Mouse (Mus musculus): ENCODE measurements at regions not wholly inside any gene's neighbourhood (a gene's known extent, or its start where the extent isn't known, plus 50 kb on each side); places are given as distances from the start of the nearest gene placed in this dataset.

DNA sequence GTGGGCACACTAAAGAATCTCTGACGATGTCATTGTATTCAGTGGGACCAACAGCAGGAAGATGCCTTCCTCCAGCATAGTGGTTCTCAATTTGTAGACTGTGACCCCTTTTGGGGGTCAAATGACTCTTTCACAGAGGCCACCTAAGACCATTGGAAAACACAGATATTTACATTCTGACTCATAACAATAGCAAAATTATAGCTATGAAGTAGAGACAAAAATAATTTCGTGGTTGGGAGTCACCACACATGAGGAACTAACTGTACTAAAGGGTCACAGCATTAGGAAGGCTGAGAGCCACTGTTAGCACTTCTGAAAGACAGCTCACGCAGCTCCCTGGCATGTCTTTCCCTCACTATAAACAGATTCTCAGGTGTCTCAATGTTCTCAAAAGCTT, 129.1 kb downstream of the Tent5c start:
- H3K36me3 ChIP-seq (replicated peaks): no peaks in the 10 kb centered on the region
- ATAC-seq (replicated peaks): no peak
- H3K9me3 ChIP-seq: no peaks in the 10 kb centered on the region
- H3K4me1 ChIP-seq: no peaks in the 10 kb centered on the region; the same call in 1 of the 2 replicates
- WGBS: 88% methylated on average over 3 of the region's 3 CpGs
- no peaks in the 10 kb centered on the region for H3K27me3 ChIP-seq (replicated peaks)
- H3K4me2 ChIP-seq: no peak overlapping the region
- no peak overlapping the region for H3K4me3 ChIP-seq
- H3K9ac ChIP-seq: no peak overlapping the region
- no peak overlapping the region for H3K27ac ChIP-seq

DNA sequence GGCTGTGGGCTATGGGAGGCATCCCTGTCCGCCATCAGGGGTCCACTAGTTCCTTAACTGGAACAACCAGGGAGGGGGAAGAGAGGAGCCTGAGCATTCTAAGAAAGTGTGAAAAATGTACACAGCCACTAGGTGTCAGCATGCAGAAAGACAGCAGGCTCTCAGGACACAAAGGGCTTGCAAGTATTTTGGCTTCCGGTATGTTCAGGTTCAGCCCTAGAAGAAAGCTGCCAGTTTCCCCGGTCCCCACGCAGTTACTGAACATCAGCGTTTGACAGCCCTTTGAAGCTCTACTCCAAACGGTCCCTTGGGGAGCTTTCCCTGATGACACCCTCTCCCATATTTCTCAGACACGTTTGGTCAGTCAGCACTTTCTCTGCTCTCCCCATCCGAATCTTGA, 130.1 kb downstream of the Tent5c start:
- Histone ChIP-seq H3K27me3 (replicated peaks) (no peaks in the 10 kb centered on the region), H3K4me3 (peak overlapping the region; percentile 24), H3K9me3 (no peaks in the 10 kb centered on the region), H3K4me1 (no peaks in the 10 kb centered on the region; the same call in 1 of the 2 replicates), H3K36me3 (replicated peaks) (no peaks in the 10 kb centered on the region), H3K4me2 (peak overlapping the region; percentile 51), H3K9ac (peak overlapping the region; percentile 26; the same call in 1 of the 2 replicates), H3K27ac (no peak overlapping the region)
- 25% methylated on average over 8 of the region's 8 CpGs for WGBS
- ATAC-seq (replicated peaks): peak; percentile 97

DNA sequence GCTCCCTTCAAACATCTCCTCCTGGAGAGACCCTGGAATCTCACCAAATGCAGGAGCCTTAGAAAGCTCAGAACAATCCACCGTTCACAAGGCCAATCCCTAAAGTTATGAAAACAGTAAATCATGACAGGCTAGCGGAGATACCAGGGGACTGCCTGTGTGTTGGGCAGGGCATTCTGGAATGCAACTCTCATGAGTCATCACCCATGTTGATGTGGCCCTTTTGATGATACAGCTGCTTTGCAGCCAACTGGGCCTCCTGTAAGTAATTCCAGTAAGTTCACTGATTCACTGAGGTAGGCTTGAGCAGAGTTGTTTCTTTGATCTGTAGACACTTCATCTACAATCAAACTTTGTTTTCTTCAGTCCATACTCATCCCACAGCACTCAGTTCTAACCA, 155.6 kb downstream of the Tent5c start:
- no peaks in the 10 kb centered on the region for H3K9me3 ChIP-seq
- no peak overlapping the region for H3K27ac ChIP-seq
- WGBS: 94% methylated on average over 2 of the region's 2 CpGs
- no peak overlapping the region for H3K9ac ChIP-seq
- H3K4me3 ChIP-seq: no peak overlapping the region
- ATAC-seq (replicated peaks): no peak
- H3K27me3 ChIP-seq (replicated peaks): no peaks in the 10 kb centered on the region
- no peaks in the 10 kb centered on the region for H3K36me3 ChIP-seq (replicated peaks)
- no peaks in the 10 kb centered on the region for H3K4me1 ChIP-seq
- H3K4me2 ChIP-seq: no peak overlapping the region

- no peak overlapping the region for H3K4me2 ChIP-seq
- H3K4me1 ChIP-seq: no peaks in the 10 kb centered on the region
- H3K36me3 ChIP-seq (replicated peaks): no peaks in the 10 kb centered on the region
- no peaks in the 10 kb centered on the region for H3K27me3 ChIP-seq (replicated peaks)
- ATAC-seq (replicated peaks): no peak
- no peaks in the 10 kb centered on the region for H3K9me3 ChIP-seq
- H3K4me3 ChIP-seq: no peak overlapping the region
- H3K27ac ChIP-seq: no peak overlapping the region
- H3K9ac ChIP-seq: no peak overlapping the region
These were observed 156.2 kb upstream of the Wdr3 start for GRCm38 (mm10) chr3:100318357-100318756.

- no peak overlapping the region for H3K27ac ChIP-seq
- no peak overlapping the region for H3K9ac ChIP-seq
- ATAC-seq (replicated peaks): no peak
- WGBS: 79% methylated on average over 1 of the region's 1 CpGs
- no peaks in the 10 kb centered on the region for H3K36me3 ChIP-seq (replicated peaks)
- H3K27me3 ChIP-seq (replicated peaks): no peaks in the 10 kb centered on the region
- H3K4me1 ChIP-seq: no peaks in the 10 kb centered on the region
- H3K4me2 ChIP-seq: no peak overlapping the region
- H3K4me3 ChIP-seq: no peak overlapping the region
- H3K9me3 ChIP-seq: no peaks in the 10 kb centered on the region
These were observed 125.6 kb upstream of the Wdr3 start for GRCm38 (mm10) chr3:100287818-100288217.

DNA sequence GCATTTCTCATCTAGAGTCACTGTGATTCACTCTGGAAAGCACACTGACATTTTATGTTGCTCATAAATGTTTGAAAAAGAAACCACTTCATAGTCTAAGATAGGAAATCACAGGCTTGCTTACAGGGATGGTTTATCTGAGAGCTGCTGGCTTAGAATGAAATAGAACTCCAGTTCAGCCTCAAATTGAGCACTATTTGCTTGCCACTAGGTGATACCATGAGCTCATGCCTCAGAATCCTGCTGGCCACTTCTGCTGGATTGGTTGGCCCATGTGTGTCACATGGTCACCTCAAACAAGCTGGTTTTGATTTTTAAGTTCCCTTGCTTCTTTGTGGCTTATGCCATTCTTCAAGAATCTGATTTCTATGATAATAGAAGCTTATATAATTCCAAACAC, 104.8 kb upstream of the Wdr3 start:
- Histone ChIP-seq H3K27ac (no peak overlapping the region), H3K9me3 (no peaks in the 10 kb centered on the region), H3K4me3 (no peak overlapping the region), H3K4me2 (no peak overlapping the region), H3K4me1 (no peaks in the 10 kb centered on the region), H3K36me3 (replicated peaks) (no peaks in the 10 kb centered on the region), H3K9ac (no peak overlapping the region), H3K27me3 (replicated peaks) (no peaks in the 10 kb centered on the region)
- ATAC-seq (replicated peaks): no peak

DNA sequence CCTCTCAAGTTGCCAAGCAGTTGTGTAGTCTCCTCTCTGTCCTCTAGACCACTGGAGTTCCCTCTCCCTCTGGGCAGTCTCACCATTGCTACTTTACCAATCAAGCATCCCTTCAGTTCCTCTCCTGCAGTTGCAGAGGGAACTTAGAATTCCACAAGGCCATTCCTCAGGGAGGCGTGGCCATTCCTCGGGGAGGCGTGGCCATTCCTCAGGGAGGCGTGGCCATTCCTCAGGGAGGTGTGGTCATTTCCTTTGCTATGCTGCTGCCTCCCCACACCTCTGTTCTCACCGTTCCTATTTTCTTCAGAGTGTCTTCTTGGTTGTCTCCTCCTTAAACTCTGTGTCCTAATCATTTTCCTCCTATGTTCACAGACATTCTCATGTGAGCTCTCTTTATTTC, 102.8 kb upstream of the Wdr3 start:
- H3K9ac ChIP-seq: no peak overlapping the region
- H3K36me3 ChIP-seq (replicated peaks): no peaks in the 10 kb centered on the region
- no peak overlapping the region for H3K27ac ChIP-seq
- no peaks in the 10 kb centered on the region for H3K27me3 ChIP-seq (replicated peaks)
- H3K9me3 ChIP-seq: no peaks in the 10 kb centered on the region
- no peak overlapping the region for H3K4me3 ChIP-seq
- no peak overlapping the region for H3K4me2 ChIP-seq
- H3K4me1 ChIP-seq: no peaks in the 10 kb centered on the region
- WGBS: 54% methylated on average over 5 of the region's 5 CpGs
- no peak for ATAC-seq (replicated peaks)
